In genomic region chr2:69050189-69050588, GRCm38 (mm10) we compare ENCODE assay signal across 24 mouse cellular contexts.
A peak's percentile ranks its signal among the peaks of the same experiment; 100 is the strongest.
DNase-seq lines count a peak whose midpoint lies in the region; ATAC-seq and TF ChIP-seq lines count a peak whose summit lies in the region.
"Had no signal": no experiment of that assay in that cellular context is flagged by ENCODE, and none has a peak within 500 bp of the region (broad histone marks: within the 10 kb centered on the region; RNA-seq: fewer than 3 reads in every experiment).

No protein-coding gene starts in this region.

- H3K27ac ChIP-seq in lung, embryonic 14.5 days (ENCODE audit: low read depth) = no peak overlapping the region
- H3K27ac ChIP-seq in hindbrain, postnatal 0 days = no peak overlapping the region
- H3K27ac ChIP-seq: forebrain, embryonic 10.5 days; forebrain, embryonic 13.5 days; hindbrain, embryonic 10.5 days; hindbrain, embryonic 13.5 days had no signal

- 0 out of 2 replicates have a peak, but pooled peaks cover 8% of the 10 kb centered on the region for H3K4me1 ChIP-seq in lung, embryonic 14.5 days (ENCODE audit: insufficient read depth)
- H3K4me1 ChIP-seq in hindbrain, postnatal 0 days (ENCODE audit: insufficient read depth, low read length) = peaks cover 5% of the 10 kb centered on the region; the same call in 1 of the 2 replicates

- H3K36me3 ChIP-seq in lung, embryonic 14.5 days (ENCODE audit: insufficient read depth) = no peaks in the 10 kb centered on the region
- H3K36me3 ChIP-seq in hindbrain, postnatal 0 days (ENCODE audit: insufficient read depth, low read length) = 0 out of 2 replicates have a peak, but pooled peaks cover 5% of the 10 kb centered on the region
- H3K36me3 ChIP-seq: forebrain, embryonic 10.5 days; hindbrain, embryonic 10.5 days had no signal

- no peak for TF ChIP-seq CTCF in lung, embryonic 14.5 days (IDR thresholded peaks at IDR 0.05; ENCODE audit: low read depth)
- no peak for TF ChIP-seq CTCF in hindbrain, postnatal 0 days (IDR thresholded peaks at IDR 0.05; ENCODE audit: low read depth)

- peak; percentile 55; the same call in 1 of the 2 replicates for ATAC-seq in lung, embryonic 14.5 days (ENCODE audit: insufficient read depth)
- no peak for ATAC-seq in hindbrain, postnatal 0 days
- ATAC-seq: activated CD4-positive, CD25-positive, alpha-beta regulatory T cell, adult 4 months; CD4-positive, CD25-positive, alpha-beta regulatory T cell, adult 4 months; forebrain, embryonic 13.5 days; forebrain, embryonic 16.5 days; hindbrain, embryonic 16.5 days had no signal

- H3K27me3 ChIP-seq in lung, embryonic 14.5 days (ENCODE audit: insufficient read depth, low read length) = no peaks in the 10 kb centered on the region
- no peaks in the 10 kb centered on the region for H3K27me3 ChIP-seq in hindbrain, postnatal 0 days (ENCODE audit: insufficient read depth, low read length)
- H3K27me3 ChIP-seq: forebrain, embryonic 13.5 days; hindbrain, embryonic 13.5 days had no signal

- no peak overlapping the region for H3K4me2 ChIP-seq in lung, embryonic 14.5 days
- H3K4me2 ChIP-seq in hindbrain, postnatal 0 days (ENCODE audit: low read depth, low read length) = no peak overlapping the region
- H3K4me2 ChIP-seq: forebrain, embryonic 13.5 days; heart, embryonic 11.5 days; hindbrain, embryonic 13.5 days had no signal

- H3K9ac ChIP-seq in lung, embryonic 14.5 days = no peak overlapping the region
- no peak overlapping the region for H3K9ac ChIP-seq in hindbrain, postnatal 0 days (replicated peaks; ENCODE audit: low read length)
- H3K9ac ChIP-seq: forebrain, embryonic 13.5 days; hindbrain, embryonic 13.5 days had no signal

- 55% methylated on average over 4 of the region's 4 CpGs for WGBS in lung, embryonic 14.5 days
- WGBS in hindbrain, postnatal 0 days = 59% methylated on average over 4 of the region's 4 CpGs

- no peak overlapping the region for H3K4me3 ChIP-seq in lung, embryonic 14.5 days (ENCODE audit: low read depth, low read length)
- no peak overlapping the region for H3K4me3 ChIP-seq in hindbrain, postnatal 0 days (ENCODE audit: low read length)
- H3K4me3 ChIP-seq: forebrain, embryonic 10.5 days; forebrain, embryonic 13.5 days; hindbrain, embryonic 10.5 days; hindbrain, embryonic 13.5 days had no signal

- peak; percentile 72 for DNase-seq in lung, embryonic 14.5 days
- no peak for DNase-seq in lung, adult 18-20 months
- peak; percentile 38 for DNase-seq in lung, postnatal 10 days
- no peak for DNase-seq in lung, postnatal 25 days (ENCODE audit: low spot score)
- peak; percentile 14 for DNase-seq in NIH3T3 (ENCODE audit: low read depth)
- no peak for DNase-seq in hindbrain, postnatal 0 days (ENCODE audit: low spot score)
- DNase-seq in retina, postnatal 1 day = no peak
- DNase-seq: adrenal gland, adult 8-10 months; adrenal gland, postnatal 25 days; cerebellum, adult 18-20 months; cerebellum, adult 9-10 months; cerebellum, postnatal 14 days; gastrocnemius, postnatal 10 days; gastrocnemius, postnatal 36 days; heart, postnatal 36 days had no signal

- no peaks in the 10 kb centered on the region for H3K9me3 ChIP-seq in lung, embryonic 14.5 days (ENCODE audit: low read depth, low read length)
- no peaks in the 10 kb centered on the region for H3K9me3 ChIP-seq in hindbrain, postnatal 0 days (ENCODE audit: low read length)
- H3K9me3 ChIP-seq: forebrain, embryonic 10.5 days; forebrain, embryonic 13.5 days; hindbrain, embryonic 10.5 days; hindbrain, embryonic 13.5 days had no signal

Comparison
In these comparisons a context has a peak if more than half of its experiments do, and no peak if none do; other contexts are left out.
1. DNase-seq: peak in lung, embryonic 14.5 days (single experiment), lung, postnatal 10 days (single experiment) and NIH3T3 (single experiment); none in lung, adult 18-20 months (0 of 2), lung, postnatal 25 days (single experiment), hindbrain, postnatal 0 days (single experiment) and retina, postnatal 1 day (single experiment).